Mouse (Mus musculus) forebrain, embryonic 12.5 days (tissue): Measurements from ENCODE around the gene Mical2. TPM values are rescaled to one million over a fixed set of nuclear protein-coding genes. Genes with fewer than 3 reads are reported as not detected.

Experiments used
- ATAC-seq: fragments of 200-750 bp; cut with Nextera tagmentation; 2 replicates; pipeline ENCODE4 v1.8.0; 2017; ENCODE audit warnings: moderate TSS enrichment; ENCODE audit not compliant: low FRiP score
- H3K27ac ChIP-seq: fragments of 300-500 bp; sonication (generic); 2 replicates; pipeline ENCODE4 v1.5.1; 2016; ENCODE audit warnings: mild to moderate bottlenecking
- H3K27me3 ChIP-seq: fragments of 300-500 bp; sonication (generic); 2 replicates; pipeline ENCODE4 v1.6.1; 2016; ENCODE audit warnings: mild to moderate bottlenecking
- H3K36me3 ChIP-seq: fragments of 300-500 bp; sonication (generic); replicated peaks from 2 replicates; pipeline ENCODE4 v1.6.1; 2016; ENCODE audit warnings: mild to moderate bottlenecking
- H3K4me1 ChIP-seq: fragments of 300-500 bp; sonication (generic); 2 replicates; pipeline ENCODE4 v1.6.1; 2016
- H3K4me2 ChIP-seq: fragments of 300-500 bp; sonication (generic); 2 replicates; pipeline ENCODE4 v1.6.1; 2016; ENCODE audit warnings: mild to moderate bottlenecking, moderate library complexity
- H3K4me3 ChIP-seq: fragments of 300-500 bp; sonication (generic); replicated peaks from 2 replicates; pipeline ENCODE4 v1.5.1; 2016; ENCODE audit warnings: mild to moderate bottlenecking
- H3K9ac ChIP-seq: fragments of 300-500 bp; sonication (generic); 2 replicates; pipeline ENCODE4 v1.6.1; 2016; ENCODE audit warnings: mild to moderate bottlenecking
- H3K9me3 ChIP-seq: fragments of 300-500 bp; sonication (generic); 2 replicates; pipeline ENCODE4 v1.6.1; 2016
- WGBS: fragments of 180-500 bp; shearing (Covaris S2); methylation state at CpG from one replicate; pipeline ENCODE4 v1.1.7; 2016; 5-methylcytosine and 5-hydroxymethylcytosine counted together
- polyA plus RNA-seq: library from polyadenylated mRNA; unstranded; fragments of >200 nt; fragmentation: Nextera tagmentation; extraction: Ambion mirVana; gene quantifications from 2 replicates; pipeline ENCODE4 v1.2.1, GENCODE M21; 2016

The Mical2 gene
- polyA plus RNA-seq, 1 experiment from 2014 or later, result 2.3 TPM

DNA sequence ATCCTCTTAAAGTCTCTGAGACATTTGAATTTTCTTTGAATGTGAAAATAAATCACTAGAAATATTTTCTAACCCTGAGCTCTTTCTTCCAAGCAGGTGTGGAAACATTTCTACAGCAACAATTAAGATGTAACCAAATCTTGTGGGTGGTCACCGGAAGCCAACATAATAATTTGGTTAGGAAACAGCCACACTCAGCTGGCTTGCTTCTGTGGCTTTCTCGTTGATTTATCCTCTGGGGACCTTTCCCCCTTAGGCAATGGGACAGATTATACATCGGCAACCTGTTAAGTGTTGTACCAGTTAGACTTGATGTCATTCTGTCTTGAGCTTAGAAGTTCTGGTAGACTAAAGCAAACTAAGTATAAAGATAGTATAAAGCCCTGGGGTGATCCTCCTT lies 22.2 kb downstream of the Mical2 start:
- no peaks in the 10 kb centered on the region for H3K9me3 ChIP-seq
- H3K27ac ChIP-seq, result no peak overlapping the region
- 84% methylated on average over 3 of the region's 3 CpGs for WGBS
- no peak overlapping the region for H3K4me3 ChIP-seq
- peaks cover 12% of the 10 kb centered on the region; the same call in 1 of the 2 replicates for H3K4me1 ChIP-seq
- no peak overlapping the region for H3K4me2 ChIP-seq
- no peak for ATAC-seq
- H3K9ac ChIP-seq, result no peak overlapping the region
- H3K27me3 ChIP-seq, result 0 out of 2 replicates have a peak, but pooled peaks cover 4% of the 10 kb centered on the region
- no peaks in the 10 kb centered on the region for H3K36me3 ChIP-seq

DNA sequence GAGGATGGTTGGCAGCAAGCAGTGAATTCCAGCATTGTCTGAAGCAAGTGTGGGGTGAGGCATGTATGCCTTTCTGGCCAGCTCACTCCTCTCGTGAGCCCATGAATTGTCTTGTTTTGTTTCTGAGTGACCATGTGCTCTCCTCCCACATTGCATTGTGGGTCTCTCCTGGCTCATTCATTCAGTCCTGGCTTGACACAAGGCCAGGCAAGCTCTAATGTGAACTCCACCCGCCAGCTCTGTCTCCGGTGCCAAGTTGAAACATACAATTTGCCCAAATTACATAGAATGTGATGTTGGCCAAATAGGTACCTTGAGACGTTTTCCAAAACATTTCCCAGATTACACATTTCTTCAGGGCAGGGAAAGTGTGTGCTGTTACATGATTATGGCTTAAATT lies 23.8 kb downstream of the Mical2 start:
- H3K27ac ChIP-seq, result no peak overlapping the region
- no peaks in the 10 kb centered on the region for H3K36me3 ChIP-seq
- 0 out of 2 replicates have a peak, but pooled peaks cover 4% of the 10 kb centered on the region for H3K27me3 ChIP-seq
- 0 out of 2 replicates have a peak, but pooled peaks cover 6% of the 10 kb centered on the region for H3K4me1 ChIP-seq
- ATAC-seq, result no peak
- no peak overlapping the region for H3K9ac ChIP-seq
- no peak overlapping the region for H3K4me2 ChIP-seq
- no peak overlapping the region for H3K4me3 ChIP-seq
- no peaks in the 10 kb centered on the region for H3K9me3 ChIP-seq
- 77% methylated on average over 4 of the region's 4 CpGs for WGBS

GRCm38 (mm10) chr7:112252065-112252464 lies 26.4 kb downstream of the Mical2 start:
- Histone ChIP-seq H3K9me3 (no peaks in the 10 kb centered on the region), H3K4me2 (no peak overlapping the region), H3K9ac (no peak overlapping the region), H3K27ac (no peak overlapping the region), H3K27me3 (0 out of 2 replicates have a peak, but pooled peaks cover 4% of the 10 kb centered on the region), H3K36me3 (no peaks in the 10 kb centered on the region), H3K4me1 (no peaks in the 10 kb centered on the region), H3K4me3 (no peak overlapping the region)
- 75% methylated on average over 5 of the region's 5 CpGs for WGBS
- ATAC-seq, result no peak

GRCm38 (mm10) chr7:112254233-112254632 lies 28.6 kb downstream of the Mical2 start:
- no peak overlapping the region for H3K4me3 ChIP-seq
- no peaks in the 10 kb centered on the region for H3K9me3 ChIP-seq
- ATAC-seq, result no peak
- no peak overlapping the region for H3K4me2 ChIP-seq
- no peak overlapping the region for H3K9ac ChIP-seq
- no peaks in the 10 kb centered on the region for H3K4me1 ChIP-seq
- 0 out of 2 replicates have a peak, but pooled peaks cover 7% of the 10 kb centered on the region for H3K27me3 ChIP-seq
- H3K27ac ChIP-seq, result no peak overlapping the region
- 80% methylated on average over 3 of the region's 3 CpGs for WGBS
- no peaks in the 10 kb centered on the region for H3K36me3 ChIP-seq

- WGBS, result 50% methylated on average over 3 of the region's 3 CpGs
- ATAC-seq, result no peak
- no peak overlapping the region for H3K4me3 ChIP-seq
These were observed 29.7 kb downstream of the Mical2 start for GRCm38 (mm10) chr7:112255248-112255866.

DNA sequence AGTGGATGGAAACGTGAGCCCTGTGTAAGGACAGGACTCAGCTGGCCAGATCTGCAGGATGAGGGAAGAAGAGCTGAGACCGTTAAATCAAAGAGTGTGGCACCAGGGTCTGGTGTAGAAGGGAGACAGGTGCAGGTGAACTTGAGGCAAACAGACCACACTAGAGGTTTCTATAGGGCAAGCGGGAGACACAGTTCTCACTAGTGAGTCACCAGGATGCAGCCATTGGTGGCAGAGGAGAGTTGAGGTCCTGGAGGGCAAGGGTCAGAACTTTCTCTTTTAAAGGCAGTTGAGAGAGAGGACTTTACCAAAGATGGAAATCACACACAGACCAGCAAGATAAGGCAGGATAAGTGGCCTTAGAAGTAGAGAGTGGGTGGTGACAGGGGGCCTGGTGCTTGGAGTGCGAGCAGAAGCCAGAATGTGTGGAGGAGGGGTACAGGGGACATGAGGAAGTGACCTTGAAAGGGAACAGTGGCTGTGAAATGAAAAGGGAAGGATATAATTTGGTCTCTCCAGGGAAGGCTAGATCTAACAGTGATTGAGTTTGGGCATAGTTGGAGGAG lies 32.8 kb downstream of the Mical2 start:
- Histone ChIP-seq H3K9ac (no peak overlapping the region), H3K9me3 (no peaks in the 10 kb centered on the region), H3K27ac (no peak overlapping the region), H3K4me3 (no peak overlapping the region), H3K4me1 (no peaks in the 10 kb centered on the region), H3K36me3 (no peaks in the 10 kb centered on the region), H3K4me2 (no peak overlapping the region), H3K27me3 (0 out of 2 replicates have a peak, but pooled peaks cover 8% of the 10 kb centered on the region)
- ATAC-seq, result no peak
- WGBS, result 88% methylated on average over 4 of the region's 4 CpGs

More at GRCm38 (mm10) chr7:112255248-112255866, 29.7 kb downstream of the Mical2 start:
- no peak overlapping the region for H3K4me2 ChIP-seq
- H3K4me1 ChIP-seq, result no peaks in the 10 kb centered on the region
- no peak overlapping the region for H3K9ac ChIP-seq
- H3K9me3 ChIP-seq, result no peaks in the 10 kb centered on the region
- H3K27ac ChIP-seq, result no peak overlapping the region
- H3K27me3 ChIP-seq, result 0 out of 2 replicates have a peak, but pooled peaks cover 8% of the 10 kb centered on the region
- H3K36me3 ChIP-seq, result no peaks in the 10 kb centered on the region

DNA sequence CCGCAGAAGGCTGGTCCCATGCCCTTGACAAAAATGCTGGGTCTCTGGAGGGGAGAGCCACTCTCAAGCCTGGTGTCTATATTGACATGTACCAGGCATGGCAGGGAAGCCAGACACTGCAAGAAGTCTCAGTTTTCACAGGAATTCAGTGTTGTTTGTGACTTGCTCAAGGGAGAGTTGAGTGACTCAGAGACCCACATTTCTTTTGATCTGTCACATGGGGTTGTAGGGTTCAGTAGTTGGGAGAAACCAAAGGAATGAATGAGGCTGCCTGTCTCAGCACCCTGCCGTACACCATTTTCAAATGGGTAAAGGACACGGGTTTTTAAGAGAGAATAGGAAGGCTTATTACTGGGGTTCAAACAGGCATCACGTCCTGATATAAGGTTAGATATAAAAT lies 33.6 kb downstream of the Mical2 start:
- no peak overlapping the region for H3K4me2 ChIP-seq
- ATAC-seq, result no peak
- H3K27ac ChIP-seq, result no peak overlapping the region
- H3K4me1 ChIP-seq, result no peaks in the 10 kb centered on the region
- no peaks in the 10 kb centered on the region for H3K36me3 ChIP-seq
- WGBS, result 93% methylated on average over 4 of the region's 4 CpGs
- H3K27me3 ChIP-seq, result 0 out of 2 replicates have a peak, but pooled peaks cover 8% of the 10 kb centered on the region
- no peaks in the 10 kb centered on the region for H3K9me3 ChIP-seq
- H3K9ac ChIP-seq, result no peak overlapping the region
- H3K4me3 ChIP-seq, result no peak overlapping the region

- no peak for ATAC-seq
- Histone ChIP-seq H3K4me3 (no peak overlapping the region), H3K4me2 (no peak overlapping the region), H3K9me3 (no peaks in the 10 kb centered on the region), H3K4me1 (no peaks in the 10 kb centered on the region), H3K36me3 (no peaks in the 10 kb centered on the region), H3K9ac (no peak overlapping the region), H3K27me3 (0 out of 2 replicates have a peak, but pooled peaks cover 4% of the 10 kb centered on the region), H3K27ac (no peak overlapping the region)
- whole genome bisulfite sequencing, result 91% methylated on average over 5 of the region's 5 CpGs
These were observed 35.5 kb downstream of the Mical2 start for GRCm38 (mm10) chr7:112261121-112261520.

DNA sequence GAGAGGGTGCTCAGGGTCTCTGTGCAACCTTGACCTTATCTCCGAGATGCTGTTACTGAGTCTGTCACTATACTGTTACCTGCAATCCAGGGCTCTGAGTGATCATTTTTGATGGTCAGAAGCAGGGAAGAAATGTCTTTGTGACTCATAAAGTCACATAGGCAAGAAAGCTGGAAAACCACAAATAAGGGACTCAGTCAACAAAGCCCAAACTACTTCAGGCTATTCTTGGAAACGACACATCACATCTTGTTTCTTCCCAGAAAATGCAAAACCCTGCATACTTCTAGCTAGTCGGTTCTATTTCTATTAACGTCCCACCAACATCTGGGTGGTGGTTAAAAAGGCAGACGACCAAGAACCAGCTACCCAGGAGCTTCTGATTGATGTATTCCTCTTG lies 41.6 kb downstream of the Mical2 start:
- WGBS, result 84% methylated on average over 5 of the region's 5 CpGs
- no peaks in the 10 kb centered on the region for H3K9me3 ChIP-seq
- H3K27ac ChIP-seq, result no peak overlapping the region
- H3K4me1 ChIP-seq, result peaks cover under 1% of the 10 kb centered on the region; the same call in 1 of the 2 replicates
- H3K9ac ChIP-seq, result no peak overlapping the region
- H3K4me2 ChIP-seq, result no peak overlapping the region
- no peak overlapping the region for H3K4me3 ChIP-seq
- H3K27me3 ChIP-seq, result no peaks in the 10 kb centered on the region
- no peak for ATAC-seq
- H3K36me3 ChIP-seq, result no peaks in the 10 kb centered on the region

DNA sequence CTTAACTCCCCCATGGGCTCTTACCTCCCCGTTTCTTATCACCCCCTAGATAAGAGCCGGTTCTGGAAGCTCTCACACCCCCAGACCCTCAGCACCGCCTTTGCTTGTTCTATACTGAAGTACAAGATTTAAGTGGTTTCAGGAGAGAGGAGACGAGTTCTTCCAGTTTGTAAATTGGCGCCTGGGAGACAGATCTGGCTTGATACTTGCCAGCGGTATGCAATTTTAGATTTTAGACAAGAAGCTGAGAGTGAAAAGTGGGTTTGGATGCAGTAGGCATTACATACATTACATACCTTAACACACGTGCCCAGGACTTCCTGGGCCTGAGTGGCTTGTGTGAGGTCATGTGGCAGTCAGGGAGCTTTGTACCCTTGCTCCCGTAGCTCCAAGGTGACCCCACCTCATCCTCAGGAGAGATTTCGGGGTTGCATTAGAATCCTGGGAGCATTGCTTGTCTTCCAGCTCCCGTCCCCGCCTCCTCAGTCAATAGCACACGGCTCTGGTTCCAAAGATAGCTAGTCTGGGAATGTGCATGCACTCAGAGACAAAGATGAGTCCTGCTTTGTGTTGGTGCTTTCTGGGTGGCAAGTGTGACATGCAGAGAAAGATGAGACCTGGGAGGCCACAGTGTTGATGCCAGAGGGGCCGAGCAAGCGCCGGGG lies 43.2 kb downstream of the Mical2 start:
- no peaks in the 10 kb centered on the region for H3K36me3 ChIP-seq
- no peak for ATAC-seq
- H3K4me1 ChIP-seq, result peaks cover 11% of the 10 kb centered on the region
- no peak overlapping the region for H3K9ac ChIP-seq
- no peak overlapping the region for H3K4me2 ChIP-seq
- no peaks in the 10 kb centered on the region for H3K9me3 ChIP-seq
- H3K27ac ChIP-seq, result no peak overlapping the region
- WGBS, result 90% methylated on average over 15 of the region's 15 CpGs
- no peaks in the 10 kb centered on the region for H3K27me3 ChIP-seq
- H3K4me3 ChIP-seq, result no peak overlapping the region

DNA sequence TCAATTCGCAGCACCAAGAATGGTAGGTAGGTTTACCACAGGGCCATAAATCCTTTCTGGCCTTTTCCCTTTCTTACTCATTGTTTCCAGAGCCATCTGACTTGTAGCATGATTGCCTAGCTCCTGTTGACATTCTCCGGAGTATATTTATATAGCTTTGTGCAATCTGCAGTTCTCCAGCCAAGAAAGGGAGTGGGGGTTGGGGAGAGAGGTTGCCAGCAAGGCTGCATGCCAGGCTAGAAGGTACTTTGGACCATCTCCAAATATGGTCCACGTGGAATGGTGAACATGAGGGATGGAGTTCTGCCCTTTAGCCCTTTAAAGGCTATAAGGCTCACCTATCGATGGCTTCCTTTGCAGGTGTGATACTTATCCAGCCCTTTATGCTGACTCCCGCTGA lies 45.2 kb downstream of the Mical2 start:
- Histone ChIP-seq H3K9me3 (no peaks in the 10 kb centered on the region), H3K9ac (no peak overlapping the region), H3K27ac (no peak overlapping the region), H3K4me2 (no peak overlapping the region), H3K4me1 (peaks cover 19% of the 10 kb centered on the region), H3K36me3 (no peaks in the 10 kb centered on the region), H3K27me3 (no peaks in the 10 kb centered on the region), H3K4me3 (no peak overlapping the region)
- WGBS, result 89% methylated on average over 5 of the region's 5 CpGs
- ATAC-seq, result no peak

- H3K4me1 ChIP-seq, result peaks cover 23% of the 10 kb centered on the region
- ATAC-seq, result no peak
- WGBS, result 69% methylated on average over 3 of the region's 3 CpGs
- H3K4me3 ChIP-seq, result no peak overlapping the region
- no peak overlapping the region for H3K4me2 ChIP-seq
- H3K9ac ChIP-seq, result no peak overlapping the region
- no peaks in the 10 kb centered on the region for H3K36me3 ChIP-seq
- H3K9me3 ChIP-seq, result no peaks in the 10 kb centered on the region
- H3K27ac ChIP-seq, result no peak overlapping the region
- no peaks in the 10 kb centered on the region for H3K27me3 ChIP-seq
These were observed 46.0 kb downstream of the Mical2 start for GRCm38 (mm10) chr7:112271627-112272026.
